Mouse (Mus musculus) embryonic fibroblast, embryonic 13.5 days (primary cell): Measurements from ENCODE around the gene Skida1. TPM values are rescaled to one million over a fixed set of nuclear protein-coding genes. Genes with fewer than 3 reads are reported as not detected.

ENCODE experiments used
- H3K27ac ChIP-seq: 2 replicates; pipeline ENCODE4 v1.5.1; 2012; ENCODE audit warnings: low read length, control low read depth, inconsistent platforms; ENCODE audit not compliant: insufficient read depth
- H3K4me1 ChIP-seq: 2 replicates; pipeline ENCODE4 v1.6.1; 2011; ENCODE audit warnings: low read length; ENCODE audit not compliant: control insufficient read depth, insufficient read depth
- H3K4me3 ChIP-seq: 2 replicates; pipeline ENCODE4 v1.5.1; 2011; ENCODE audit warnings: mild to moderate bottlenecking, control low read depth, low read length; ENCODE audit not compliant: insufficient read depth
- CTCF ChIP-seq: IDR thresholded peaks from 2 replicates; pipeline ENCODE4 v1.5.1; 2011; ENCODE audit warnings: mild to moderate bottlenecking, control low read depth, low read length, moderate library complexity, borderline replicate concordance; ENCODE audit not compliant: insufficient read depth
- POLR2A ChIP-seq: IDR thresholded peaks from 2 replicates; pipeline ENCODE4 v1.6.1; 2011; ENCODE audit warnings: low read depth, mild to moderate bottlenecking, control low read depth, low read length, moderate library complexity
- polyA plus RNA-seq: library from polyadenylated mRNA; stranded (reverse); fragments of >200 nt; gene quantifications from 2 replicates; pipeline ENCODE4 v1.2.4, GENCODE M21; 2011; ENCODE audit warnings: low read depth; ENCODE audit not compliant: missing spikeins, insufficient read length

The Skida1 gene
- polyA plus RNA-seq, 1 experiment: 8.5 TPM

DNA sequence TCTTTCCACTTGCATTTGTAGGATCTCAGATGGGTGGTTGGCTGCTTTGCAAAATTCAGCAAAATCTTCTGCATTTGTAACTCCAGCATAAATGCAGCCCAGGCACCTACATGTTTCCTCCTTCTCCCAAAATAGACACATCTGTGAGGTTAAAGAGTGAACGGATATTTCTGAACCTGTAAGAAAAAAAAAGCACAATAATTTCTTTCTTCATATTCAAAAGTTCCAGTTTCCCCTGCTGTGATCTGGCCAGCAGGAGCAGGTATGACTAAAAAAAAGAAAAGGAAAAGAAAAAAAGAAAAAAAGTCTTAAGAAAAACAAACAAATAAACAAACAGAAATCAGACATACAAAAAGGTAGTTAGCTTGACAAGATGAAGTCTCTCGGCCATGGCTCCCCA, 1.2 kb upstream of the Skida1 start:
- no peak for TF ChIP-seq POLR2A
- no peak for TF ChIP-seq CTCF
- H3K4me3 ChIP-seq: no peak overlapping the region
- peak overlapping the region; percentile 90 for H3K27ac ChIP-seq
- peaks cover 5% of the 10 kb centered on the region; the same call in 1 of the 2 replicates for H3K4me1 ChIP-seq

DNA sequence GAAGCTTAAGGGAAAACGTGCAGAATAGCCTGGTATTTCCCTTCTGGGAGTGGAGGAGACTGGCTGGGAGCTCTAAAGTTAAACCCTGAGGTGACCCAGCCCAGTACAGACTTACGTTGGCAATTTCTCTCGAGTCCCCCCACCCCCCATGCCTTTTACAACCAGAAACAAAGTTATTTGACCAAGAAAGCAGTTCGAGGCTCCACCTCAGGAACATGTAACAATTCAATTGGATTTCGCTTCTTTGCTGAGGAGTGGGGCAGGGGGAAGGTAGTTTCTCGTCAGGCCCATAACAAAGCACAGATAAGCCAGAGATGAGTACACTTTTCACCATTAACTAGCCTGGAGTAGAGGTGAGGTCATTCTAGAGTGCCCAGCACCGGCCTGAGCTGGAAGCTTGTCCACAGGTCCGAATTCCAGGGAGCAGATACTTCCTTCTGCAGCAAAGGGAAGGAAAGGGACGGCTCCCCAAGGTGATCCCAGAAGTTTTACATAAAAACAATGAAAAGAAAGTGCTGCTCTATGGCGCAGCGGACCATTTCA, 499 bp upstream of the Skida1 start:
- TF ChIP-seq POLR2A (peak; percentile 48; the same call in 1 of the 2 replicates), CTCF (no peak)
- Histone ChIP-seq H3K27ac (peak overlapping the region; percentile 90), H3K4me1 (peaks cover 5% of the 10 kb centered on the region; the same call in 1 of the 2 replicates), H3K4me3 (peak overlapping the region; percentile 7; the same call in 1 of the 2 replicates)

DNA sequence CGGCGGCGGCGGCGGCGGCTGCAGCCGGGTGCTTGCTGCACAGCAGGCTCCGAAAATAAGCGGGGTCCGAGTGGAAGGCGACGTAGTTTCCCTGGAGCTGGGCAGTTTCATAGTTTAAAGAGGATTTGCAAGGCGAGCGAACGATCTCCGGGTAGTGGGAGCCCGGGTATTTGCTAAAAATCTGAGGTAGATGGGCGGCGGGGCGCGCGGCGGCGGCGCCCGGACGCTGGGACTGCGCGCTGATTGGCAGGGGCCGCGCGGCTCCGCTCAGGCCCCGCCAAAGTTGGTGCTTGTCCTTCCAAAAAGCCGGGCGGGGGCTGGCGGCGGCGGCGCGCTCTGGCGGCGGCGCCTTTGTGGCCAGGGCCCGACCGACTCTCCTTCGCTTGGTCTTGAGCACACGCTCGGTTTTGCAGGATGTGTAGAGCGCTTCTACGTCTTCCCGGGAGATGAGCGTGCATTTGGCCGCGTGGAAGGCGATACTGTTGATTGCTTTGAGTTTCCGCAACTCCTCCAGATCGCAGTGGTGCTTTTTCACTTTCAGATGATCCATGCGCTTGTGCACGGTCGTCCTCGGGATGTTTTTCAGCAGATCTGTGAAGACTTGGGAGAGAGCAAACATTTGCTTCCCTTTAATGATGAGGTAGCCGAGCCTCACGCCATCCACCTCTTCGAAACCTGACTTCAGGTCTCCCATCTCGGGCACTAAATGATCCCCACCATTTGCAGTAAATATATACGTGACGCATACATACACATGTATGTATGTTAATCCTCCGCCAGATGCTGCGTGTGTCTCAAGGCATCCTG, 1.0 kb downstream of the Skida1 start:
- Histone ChIP-seq H3K27ac (peak overlapping the region; percentile 90), H3K4me1 (peaks cover 5% of the 10 kb centered on the region; the same call in 1 of the 2 replicates), H3K4me3 (peak overlapping the region; percentile 61)
- TF ChIP-seq CTCF: no peak
- TF ChIP-seq POLR2A: peak; percentile 23; the same call in 1 of the 2 replicates

DNA sequence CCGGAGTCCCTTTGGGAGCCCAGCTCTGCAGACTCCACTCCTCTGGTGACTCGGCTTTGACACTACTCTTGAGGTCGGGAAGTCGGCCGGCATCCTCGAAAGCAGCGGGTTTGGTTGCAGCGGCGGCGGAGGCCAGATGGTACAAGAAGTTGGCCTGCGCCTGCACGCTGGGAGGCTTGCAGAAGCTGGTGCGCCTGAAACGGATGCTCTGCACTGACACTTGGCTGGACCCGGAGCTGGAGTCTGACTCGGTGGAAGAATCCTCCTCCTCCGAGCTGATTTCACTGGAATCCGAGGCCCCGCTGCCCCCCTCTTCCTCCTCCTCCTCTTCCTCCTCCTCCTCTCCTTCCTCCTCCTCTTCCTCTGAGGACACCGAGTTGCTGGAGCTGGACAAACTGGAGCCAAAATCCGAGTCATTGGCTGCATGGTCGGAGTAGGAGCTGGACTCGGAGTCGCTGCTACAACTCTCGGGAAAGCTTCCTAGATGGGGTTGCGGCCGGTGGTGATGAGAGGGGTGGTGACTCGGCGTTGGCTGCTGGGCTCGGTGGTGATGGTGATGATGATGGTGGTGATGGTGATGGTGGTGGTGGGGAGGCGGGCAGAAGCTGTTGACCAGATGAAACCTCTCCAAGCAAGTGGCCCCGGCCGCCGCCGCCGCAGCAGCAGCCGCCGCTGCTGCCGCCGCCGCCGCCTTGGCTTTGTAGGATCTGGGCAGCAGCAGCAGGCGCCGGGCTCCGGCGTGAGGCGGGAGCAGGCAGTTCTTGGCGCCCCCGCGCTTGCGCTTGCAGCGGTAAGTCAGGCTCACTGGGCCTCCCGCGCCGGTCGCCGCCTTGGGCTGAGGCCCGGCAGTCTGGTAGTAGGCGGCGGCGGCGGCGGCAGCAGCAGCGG, 1.8 kb downstream of the Skida1 start:
- Histone ChIP-seq H3K4me1 (peaks cover 5% of the 10 kb centered on the region; the same call in 1 of the 2 replicates), H3K4me3 (peak overlapping the region; percentile 61), H3K27ac (peak overlapping the region; percentile 90)
- no peak for TF ChIP-seq POLR2A
- TF ChIP-seq CTCF: no peak

DNA sequence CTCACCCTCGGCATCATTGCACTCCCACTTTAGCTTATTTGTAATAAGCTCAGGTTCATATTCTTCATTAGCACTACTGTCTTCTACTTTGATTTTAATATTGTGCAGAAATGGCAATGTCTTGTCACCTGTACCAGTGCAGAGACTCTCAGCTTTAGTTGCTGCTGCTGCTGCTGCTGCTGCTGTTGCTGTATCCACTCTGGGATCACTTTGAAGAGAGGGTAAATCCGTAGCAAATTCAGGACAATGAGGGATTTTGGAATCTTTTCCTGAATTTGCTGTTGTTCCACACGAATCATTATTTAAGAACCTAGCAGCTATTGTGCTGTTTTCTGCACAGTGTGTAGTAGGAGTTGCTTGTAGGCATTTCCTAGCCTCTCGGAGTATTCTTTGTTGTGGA, 2.7 kb downstream of the Skida1 start:
- Histone ChIP-seq H3K4me1 (0 out of 2 replicates have a peak, but pooled peaks cover 2% of the 10 kb centered on the region), H3K4me3 (peak overlapping the region; percentile 61), H3K27ac (no peak overlapping the region)
- TF ChIP-seq POLR2A: no peak
- TF ChIP-seq CTCF: no peak

DNA sequence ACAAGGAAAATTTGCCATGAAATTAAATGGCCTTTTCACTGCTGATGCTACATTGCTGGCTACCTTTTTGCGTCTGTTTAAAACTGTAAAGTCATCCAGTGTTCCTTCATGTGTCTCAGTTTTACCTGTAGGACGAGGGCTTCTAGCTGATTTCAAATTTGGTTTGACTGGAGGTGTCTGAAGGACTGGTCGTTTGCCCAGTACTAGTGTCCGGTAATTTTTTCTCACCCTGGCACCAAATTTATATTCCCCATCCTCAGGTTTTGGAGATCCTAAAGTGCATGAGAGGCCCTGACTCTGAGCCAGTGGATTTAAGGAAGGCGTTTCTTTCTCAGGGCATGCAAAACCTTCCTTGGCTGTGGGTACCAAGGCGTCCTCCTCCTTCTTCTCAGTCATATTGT, 3.1 kb downstream of the Skida1 start:
- Histone ChIP-seq H3K4me1 (0 out of 2 replicates have a peak, but pooled peaks cover 2% of the 10 kb centered on the region), H3K4me3 (peak overlapping the region; percentile 61), H3K27ac (0 out of 2 replicates have a peak overlapping the region, but pooled peaks have one; percentile 7)
- no peak for TF ChIP-seq POLR2A
- no peak for TF ChIP-seq CTCF

DNA sequence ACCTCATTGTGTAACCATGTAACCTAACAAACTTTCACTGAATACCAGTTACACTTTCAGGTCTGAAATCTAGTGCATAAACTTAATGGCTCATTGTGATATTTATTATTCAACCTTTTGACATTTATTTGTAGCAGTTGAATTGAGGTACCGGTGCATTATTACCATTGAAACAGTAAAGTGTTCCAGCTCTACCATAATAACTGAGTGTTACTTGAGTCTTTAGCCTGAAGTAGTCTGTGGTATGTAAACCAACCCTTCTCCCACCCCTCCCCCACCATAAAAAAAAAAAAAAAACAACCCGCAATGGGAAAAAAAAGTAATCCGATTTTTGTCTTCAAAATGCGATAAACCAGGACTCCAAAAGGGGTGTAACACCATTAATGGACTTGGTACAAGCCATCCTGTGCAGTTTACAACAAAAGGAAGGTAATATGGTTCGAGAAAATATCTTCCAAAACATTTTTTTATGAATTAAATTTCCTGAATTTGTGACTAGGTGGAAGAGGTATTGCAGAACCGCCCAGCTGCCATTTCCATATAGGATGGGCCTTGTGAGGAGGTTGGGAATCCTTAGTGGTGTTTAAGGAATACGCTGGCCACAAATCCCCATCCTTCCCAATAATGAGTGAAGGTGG, 3.6 kb downstream of the Skida1 start:
- Histone ChIP-seq H3K27ac (0 out of 2 replicates have a peak overlapping the region, but pooled peaks have one; percentile 7), H3K4me3 (peak overlapping the region; percentile 61), H3K4me1 (0 out of 2 replicates have a peak, but pooled peaks cover 2% of the 10 kb centered on the region)
- no peak for TF ChIP-seq POLR2A

- Histone ChIP-seq H3K4me1 (no peaks in the 10 kb centered on the region), H3K4me3 (no peak overlapping the region), H3K27ac (no peak overlapping the region)
- TF ChIP-seq CTCF: no peak
- no peak for TF ChIP-seq POLR2A
These were observed 7.5 kb downstream of the Skida1 start for GRCm38 (mm10) chr2:18041199-18041885.
